Mouse (Mus musculus): ENCODE results near the gene Mark4.

- peak; percentile 76; the same call in 1 of the 2 replicates for TF ChIP-seq CTCF (IDR thresholded peaks at IDR 0.05; ENCODE audit: extremely low read depth, insufficient read depth, insufficient read length, insufficient replicate concordance)
- TF ChIP-seq POLR2A (IDR thresholded peaks at IDR 0.05; ENCODE audit: low read depth, low read length), result no peak
These were observed 2.9 kb upstream of the Mark4 start for GRCm38 (mm10) chr7:19461488-19461887.

Measured in spleen, adult 2 months (tissue).